Mouse (Mus musculus) forebrain, embryonic 13.5 days (tissue): ENCODE measurements around the gene Macrod2. TPM values are rescaled to one million over a fixed set of nuclear protein-coding genes. Genes with fewer than 3 reads are reported as not detected.

Experiments
- ATAC-seq: fragments of 200-750 bp; cut with Nextera tagmentation; 2 replicates; pipeline ENCODE4 v1.8.0; 2017
- H3K27ac ChIP-seq: fragments of 300-500 bp; sonication (generic); 2 replicates; pipeline ENCODE4 v1.5.1; 2015; ENCODE audit warnings: inconsistent platforms, mild to moderate bottlenecking, moderate library complexity
- H3K27me3 ChIP-seq: fragments of 300-500 bp; sonication (generic); 2 replicates; pipeline ENCODE4 v1.6.1; 2015; ENCODE audit warnings: mild to moderate bottlenecking, inconsistent platforms
- H3K36me3 ChIP-seq: fragments of 300-500 bp; sonication (generic); 2 replicates; pipeline ENCODE4 v1.6.1; 2015; ENCODE audit warnings: mild to moderate bottlenecking, inconsistent platforms; ENCODE audit not compliant: poor library complexity, severe bottlenecking
- H3K4me1 ChIP-seq: fragments of 300-500 bp; sonication (generic); 2 replicates; pipeline ENCODE4 v1.6.1; 2015; ENCODE audit warnings: inconsistent platforms
- H3K4me2 ChIP-seq: fragments of 300-500 bp; sonication (generic); 2 replicates; pipeline ENCODE4 v1.6.1; 2015; ENCODE audit warnings: inconsistent platforms, mild to moderate bottlenecking, moderate library complexity
- H3K4me3 ChIP-seq: fragments of 300-500 bp; sonication (generic); 2 replicates; pipeline ENCODE4 v1.5.1; 2015; ENCODE audit warnings: mild to moderate bottlenecking, inconsistent platforms
- H3K9ac ChIP-seq: fragments of 300-500 bp; sonication (generic); 2 replicates; pipeline ENCODE4 v1.6.1; 2015; ENCODE audit warnings: mild to moderate bottlenecking, inconsistent platforms
- H3K9me3 ChIP-seq: fragments of 300-500 bp; sonication (generic); replicated peaks from 2 replicates; pipeline ENCODE4 v1.6.1; 2016; ENCODE audit warnings: inconsistent platforms
- WGBS: fragments of 180-500 bp; shearing (Covaris S2); methylation state at CpG from one replicate; pipeline ENCODE4 v1.1.7; 2015; 5-methylcytosine and 5-hydroxymethylcytosine counted together
- polyA plus RNA-seq: library from polyadenylated mRNA; unstranded; fragments of >200 nt; fragmentation: Nextera tagmentation; extraction: Ambion mirVana; gene quantifications from 2 replicates; pipeline ENCODE4 v1.2.1, GENCODE M21; 2015

Gene Macrod2
- polyA plus RNA-seq, 1 experiment from 2014 or later: 73.5 TPM

DNA sequence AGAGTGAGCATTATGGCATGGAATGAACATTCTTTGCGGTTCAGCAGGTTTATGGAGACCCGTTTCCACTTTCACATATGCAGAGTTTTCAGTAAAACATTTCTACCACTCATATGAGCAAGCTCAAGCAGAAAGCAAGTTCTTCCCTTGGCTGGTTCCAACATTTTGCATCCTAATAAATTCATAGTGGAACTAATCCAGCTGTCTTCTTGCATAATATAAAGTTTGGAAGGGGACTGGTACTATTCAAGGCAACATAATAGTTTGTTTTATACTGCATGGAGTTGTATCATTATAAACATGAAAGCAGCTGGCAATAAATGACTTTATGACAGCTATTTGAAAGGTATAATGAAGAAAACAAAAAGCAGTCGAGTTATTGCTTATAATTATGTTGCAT, 1320.0 kb downstream of the Macrod2 start:
- no peak overlapping the region for H3K4me3 ChIP-seq
- no peak overlapping the region for H3K4me2 ChIP-seq
- no peak overlapping the region for H3K9ac ChIP-seq
- H3K36me3 ChIP-seq: no peaks in the 10 kb centered on the region
- peaks cover 11% of the 10 kb centered on the region for H3K4me1 ChIP-seq
- H3K27me3 ChIP-seq: no peaks in the 10 kb centered on the region
- no peaks in the 10 kb centered on the region for H3K9me3 ChIP-seq
- WGBS: 84% methylated on average over 3 of the region's 3 CpGs
- ATAC-seq: no peak
- no peak overlapping the region for H3K27ac ChIP-seq

DNA sequence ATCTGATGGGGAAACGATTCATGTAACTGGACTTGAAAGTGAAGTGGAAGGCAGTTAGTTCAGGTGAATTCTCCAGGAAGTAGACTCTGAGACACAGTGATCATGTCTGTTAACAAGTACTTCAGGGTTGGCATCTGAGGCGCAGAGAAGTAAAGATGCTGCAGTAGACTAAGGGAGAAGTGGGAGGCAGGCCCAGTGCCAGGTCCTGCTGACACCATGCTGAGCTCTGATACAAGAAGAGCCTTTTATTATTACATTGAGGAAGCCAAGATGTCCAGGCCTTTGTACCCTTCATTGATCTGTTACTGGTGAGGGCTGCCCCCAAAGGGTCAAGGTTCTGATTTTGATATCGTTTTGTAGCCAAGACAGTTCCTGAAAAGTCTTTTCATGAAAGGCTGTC, 1327.4 kb downstream of the Macrod2 start:
- Histone ChIP-seq H3K27me3 (no peaks in the 10 kb centered on the region), H3K4me2 (no peak overlapping the region), H3K9me3 (no peaks in the 10 kb centered on the region), H3K4me1 (no peaks in the 10 kb centered on the region), H3K4me3 (no peak overlapping the region), H3K36me3 (no peaks in the 10 kb centered on the region), H3K27ac (no peak overlapping the region), H3K9ac (no peak overlapping the region)
- ATAC-seq: no peak
- 85% methylated on average over 3 of the region's 3 CpGs for WGBS

- ATAC-seq: no peak
- WGBS: 56% methylated on average over 4 of the region's 4 CpGs
These were observed 1333.9 kb downstream of the Macrod2 start for GRCm38 (mm10) chr2:141728998-141729397.

GRCm38 (mm10) chr2:141736685-141737456, 1341.8 kb downstream of the Macrod2 start:
- Histone ChIP-seq H3K9ac (no peak overlapping the region), H3K27ac (no peak overlapping the region), H3K4me3 (no peak overlapping the region), H3K36me3 (no peaks in the 10 kb centered on the region), H3K9me3 (no peaks in the 10 kb centered on the region), H3K4me1 (no peaks in the 10 kb centered on the region), H3K4me2 (no peak overlapping the region), H3K27me3 (no peaks in the 10 kb centered on the region)
- WGBS: 93% methylated on average over 5 of the region's 5 CpGs
- ATAC-seq: no peak

More at GRCm38 (mm10) chr2:141728998-141729397, 1333.9 kb downstream of the Macrod2 start:
- Histone ChIP-seq H3K4me3 (no peak overlapping the region), H3K27ac (no peak overlapping the region), H3K9me3 (no peaks in the 10 kb centered on the region), H3K27me3 (no peaks in the 10 kb centered on the region), H3K36me3 (no peaks in the 10 kb centered on the region), H3K4me2 (no peak overlapping the region), H3K4me1 (no peaks in the 10 kb centered on the region), H3K9ac (no peak overlapping the region)

DNA sequence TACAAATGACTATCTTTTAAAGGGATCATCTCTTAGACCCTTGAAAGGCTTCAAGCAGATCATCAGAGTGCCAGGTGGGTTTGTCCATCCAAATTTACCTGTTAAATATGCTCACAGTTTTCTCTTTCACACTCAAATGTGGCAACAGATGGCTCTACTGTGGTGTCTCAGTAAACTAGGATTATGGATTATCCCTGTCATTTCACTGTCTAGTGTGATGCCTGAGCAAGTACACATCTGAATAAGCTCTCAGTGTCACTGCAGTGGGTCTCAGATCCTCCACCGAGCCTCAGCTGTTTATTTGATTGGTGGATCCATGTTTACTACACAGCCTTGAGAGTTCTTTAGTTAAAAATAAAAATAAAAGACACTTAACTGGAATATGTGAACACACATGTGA, 1343.6 kb downstream of the Macrod2 start:
- H3K27ac ChIP-seq: no peak overlapping the region
- H3K4me3 ChIP-seq: no peak overlapping the region
- H3K27me3 ChIP-seq: no peaks in the 10 kb centered on the region
- H3K4me2 ChIP-seq: no peak overlapping the region
- no peak for ATAC-seq
- no peaks in the 10 kb centered on the region for H3K36me3 ChIP-seq
- H3K9me3 ChIP-seq: no peaks in the 10 kb centered on the region
- 71% methylated on average over 1 of the region's 1 CpGs for WGBS
- H3K4me1 ChIP-seq: no peaks in the 10 kb centered on the region
- H3K9ac ChIP-seq: no peak overlapping the region

- H3K4me2 ChIP-seq: no peak overlapping the region
- no peak overlapping the region for H3K27ac ChIP-seq
- no peaks in the 10 kb centered on the region for H3K27me3 ChIP-seq
- ATAC-seq: peak; percentile 73; the same call in 1 of the 2 replicates
- H3K4me3 ChIP-seq: no peak overlapping the region
- WGBS: 54% methylated on average over 5 of the region's 5 CpGs
- H3K4me1 ChIP-seq: no peaks in the 10 kb centered on the region
- no peaks in the 10 kb centered on the region for H3K36me3 ChIP-seq
- no peaks in the 10 kb centered on the region for H3K9me3 ChIP-seq
- H3K9ac ChIP-seq: no peak overlapping the region
These were observed 1345.2 kb downstream of the Macrod2 start for GRCm38 (mm10) chr2:141740318-141740717.

DNA sequence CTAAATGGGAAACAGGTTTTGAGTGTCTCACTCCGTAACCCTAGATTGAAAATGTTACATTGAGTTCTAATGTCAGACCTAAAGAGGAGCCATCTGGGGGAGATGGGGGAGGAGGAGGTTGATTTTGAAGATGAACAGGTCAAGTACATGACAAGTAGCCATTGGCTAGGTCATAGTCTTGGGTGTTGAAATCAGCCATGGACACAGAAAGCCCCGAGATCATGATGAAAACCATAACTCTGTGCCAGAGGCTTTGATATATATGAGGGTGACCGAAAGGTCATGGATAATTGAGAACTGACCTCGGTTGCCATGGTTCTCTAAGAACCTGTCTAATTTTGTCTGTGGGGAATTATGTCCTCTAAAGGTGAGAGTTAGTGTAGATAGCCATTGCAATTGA, 1405.1 kb downstream of the Macrod2 start:
- H3K4me2 ChIP-seq: no peak overlapping the region
- no peak overlapping the region for H3K9ac ChIP-seq
- no peak for ATAC-seq
- H3K27ac ChIP-seq: no peak overlapping the region
- H3K4me1 ChIP-seq: no peaks in the 10 kb centered on the region
- no peaks in the 10 kb centered on the region for H3K9me3 ChIP-seq
- no peaks in the 10 kb centered on the region for H3K27me3 ChIP-seq
- no peak overlapping the region for H3K4me3 ChIP-seq
- H3K36me3 ChIP-seq: no peaks in the 10 kb centered on the region
- 93% methylated on average over 4 of the region's 4 CpGs for WGBS

DNA sequence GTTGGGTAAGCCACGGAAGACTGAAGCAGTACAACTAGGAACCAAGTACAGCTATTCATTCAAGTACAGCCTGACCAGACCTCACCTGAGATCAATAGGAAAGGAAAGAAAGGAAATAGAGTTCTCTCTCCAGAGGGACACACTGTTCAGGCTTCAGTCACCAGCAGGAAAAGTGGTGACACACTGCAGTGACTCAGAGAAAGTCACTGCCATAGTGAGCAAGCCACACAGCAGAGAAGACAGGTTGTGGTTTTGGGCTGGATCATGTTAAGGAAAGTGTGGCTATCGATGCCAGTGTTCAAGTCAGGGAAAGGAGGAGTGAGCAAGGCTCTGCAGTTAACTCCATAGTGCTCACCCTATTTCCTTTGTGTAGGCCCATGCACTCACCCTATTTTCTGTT, 1405.8 kb downstream of the Macrod2 start:
- H3K9me3 ChIP-seq: no peaks in the 10 kb centered on the region
- no peaks in the 10 kb centered on the region for H3K4me1 ChIP-seq
- no peak overlapping the region for H3K27ac ChIP-seq
- H3K27me3 ChIP-seq: no peaks in the 10 kb centered on the region
- ATAC-seq: no peak
- H3K4me3 ChIP-seq: no peak overlapping the region
- H3K36me3 ChIP-seq: no peaks in the 10 kb centered on the region
- H3K4me2 ChIP-seq: no peak overlapping the region
- H3K9ac ChIP-seq: no peak overlapping the region
- WGBS: 74% methylated on average over 2 of the region's 2 CpGs

- 92% methylated on average over 4 of the region's 4 CpGs for WGBS
- Histone ChIP-seq H3K4me2 (no peak overlapping the region), H3K27ac (no peak overlapping the region), H3K36me3 (no peaks in the 10 kb centered on the region), H3K4me3 (no peak overlapping the region), H3K4me1 (no peaks in the 10 kb centered on the region), H3K27me3 (no peaks in the 10 kb centered on the region), H3K9ac (no peak overlapping the region), H3K9me3 (no peaks in the 10 kb centered on the region)
- no peak for ATAC-seq
These were observed 1421.2 kb downstream of the Macrod2 start for GRCm38 (mm10) chr2:141816266-141816665.

DNA sequence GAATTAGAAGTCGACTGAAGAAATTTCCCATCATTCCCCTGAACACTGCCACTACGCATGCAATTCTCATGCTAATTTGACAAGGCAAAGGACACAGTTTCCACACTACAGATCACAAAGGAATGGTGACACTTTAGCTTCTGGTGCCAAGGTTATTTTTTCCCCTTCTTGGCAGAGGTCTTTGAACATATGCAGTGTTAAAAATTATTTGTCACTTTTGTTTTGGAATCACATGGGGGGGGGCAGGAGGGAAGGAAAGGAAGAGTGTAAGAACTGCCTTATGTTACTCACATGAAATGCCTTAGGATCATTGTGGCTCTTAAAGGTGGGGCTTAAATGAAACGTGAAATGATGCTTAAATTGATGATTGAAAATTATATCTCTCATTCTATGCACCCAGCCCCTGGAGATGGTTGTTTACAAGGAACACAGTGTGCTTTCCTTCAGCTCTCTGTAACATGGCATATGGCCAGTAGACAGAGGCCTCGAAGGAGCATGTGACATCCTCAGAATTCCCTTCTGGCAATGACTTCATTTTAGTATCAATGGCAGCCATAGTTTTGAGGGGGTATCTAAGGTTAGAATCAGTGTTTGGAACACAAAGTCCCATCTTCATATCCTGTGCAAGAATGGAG, 1422.6 kb downstream of the Macrod2 start:
- peak; percentile 79 for ATAC-seq
- Histone ChIP-seq H3K36me3 (no peaks in the 10 kb centered on the region), H3K4me1 (no peaks in the 10 kb centered on the region), H3K4me2 (no peak overlapping the region), H3K27me3 (no peaks in the 10 kb centered on the region), H3K4me3 (no peak overlapping the region), H3K27ac (no peak overlapping the region), H3K9ac (no peak overlapping the region), H3K9me3 (no peaks in the 10 kb centered on the region)
- WGBS: 67% methylated on average over 4 of the region's 4 CpGs

DNA sequence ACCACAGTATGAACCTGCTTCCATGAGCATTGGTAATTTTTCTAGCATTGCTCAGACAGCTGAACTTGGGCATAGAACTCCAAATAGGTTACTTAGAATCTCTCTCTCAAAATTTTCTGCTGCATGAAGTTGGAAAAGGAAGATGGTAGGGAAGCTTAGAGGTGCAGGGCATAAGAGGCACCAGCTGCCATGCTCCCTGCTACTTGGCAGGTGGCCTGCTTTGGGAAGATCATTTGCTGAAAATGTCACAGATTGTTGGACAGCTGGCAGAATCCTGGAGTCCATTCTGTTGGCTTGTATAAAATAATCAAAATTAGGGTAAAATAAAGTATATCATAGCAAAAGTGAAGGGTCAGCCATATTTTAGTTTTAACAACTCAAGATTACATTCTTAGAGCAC, 1425.7 kb downstream of the Macrod2 start:
- Histone ChIP-seq H3K27ac (no peak overlapping the region), H3K4me3 (no peak overlapping the region), H3K36me3 (no peaks in the 10 kb centered on the region), H3K27me3 (no peaks in the 10 kb centered on the region), H3K9me3 (no peaks in the 10 kb centered on the region), H3K9ac (no peak overlapping the region), H3K4me1 (no peaks in the 10 kb centered on the region), H3K4me2 (no peak overlapping the region)
- ATAC-seq: 0 out of 2 replicates have a peak, but pooled peaks have one; percentile 28

DNA sequence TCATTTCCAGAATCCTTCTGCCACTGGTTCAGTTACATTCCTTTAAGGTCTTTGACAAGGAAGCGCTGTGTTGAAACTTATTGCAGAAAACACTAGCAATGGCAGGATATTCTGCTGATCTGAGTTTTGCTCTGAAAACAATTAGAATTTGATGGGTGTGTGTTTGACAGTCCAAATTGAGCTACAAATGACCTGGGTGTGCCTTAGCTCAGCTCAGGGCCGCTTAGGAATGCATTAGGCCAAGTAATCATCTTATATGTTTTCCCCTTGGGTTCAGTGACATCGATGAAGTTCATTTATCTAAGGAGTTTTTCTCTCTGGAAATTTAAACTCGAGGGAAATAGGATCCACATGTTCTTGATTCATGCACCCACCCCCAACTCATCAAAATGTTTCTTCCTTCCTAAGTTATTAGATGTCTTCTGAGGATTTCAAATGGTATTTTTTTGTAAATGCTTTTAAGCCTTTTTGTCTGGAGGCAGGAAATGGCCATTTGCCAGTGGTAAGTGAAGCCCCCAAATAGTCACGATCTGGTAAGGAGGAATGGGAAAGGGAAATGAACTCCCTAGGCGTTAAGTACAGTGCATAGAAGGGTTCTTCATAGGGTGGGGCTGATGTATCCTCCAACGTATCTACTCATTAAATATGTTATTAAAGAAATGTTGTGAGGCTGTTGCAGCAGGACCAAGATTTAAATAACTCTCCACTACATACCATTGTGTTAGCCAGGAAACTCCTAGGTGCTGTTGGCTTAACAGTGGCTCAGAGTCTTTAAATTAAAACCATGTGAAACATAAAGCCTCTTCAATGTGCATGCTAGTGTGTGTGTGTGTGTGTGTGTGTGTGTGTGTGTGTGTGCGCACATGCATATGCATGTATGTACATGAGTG, 1430.7 kb downstream of the Macrod2 start:
- Histone ChIP-seq H3K27me3 (no peaks in the 10 kb centered on the region), H3K4me3 (no peak overlapping the region), H3K4me2 (no peak overlapping the region), H3K9ac (no peak overlapping the region), H3K4me1 (no peaks in the 10 kb centered on the region), H3K36me3 (no peaks in the 10 kb centered on the region), H3K9me3 (no peaks in the 10 kb centered on the region), H3K27ac (no peak overlapping the region)
- ATAC-seq: no peak
- WGBS: 85% methylated on average over 8 of the region's 8 CpGs
